Mouse (Mus musculus): ENCODE measurements around the gene S100a8. TPM values are rescaled to one million over a fixed set of nuclear protein-coding genes. Genes with fewer than 3 reads are reported as not detected.
A peak's percentile ranks its signal among the peaks of the same experiment; 100 is the strongest.

S100a8 gene
- 3,883 and 4,059 TPM in 2 replicates for polyA plus RNA-seq (2015; fragmentation: Nextera tagmentation; extraction: Ambion mirVana)

GRCm38 (mm10) chr3:90668846-90669245 is at the start of gene S100a8:
Gene S100a8, plus strand, starts transcription at chr3:90668978.
- 49% methylated on average over 8 of the region's 8 CpGs for WGBS (ENCODE audit: insufficient replicate concordance)
- H3K27ac ChIP-seq (ENCODE audit: low read depth), result peak within 1 kb of the TSS; percentile 69
- no peaks in the 10 kb centered on the region for H3K36me3 ChIP-seq (replicated peaks; ENCODE audit: insufficient read depth, low read length)
- peak within 1 kb of the TSS; percentile 38 for H3K4me3 ChIP-seq (ENCODE audit: low read depth, low read length)
- DNase-seq (peak; percentile 71), ATAC-seq (peak; percentile 45)
- no peaks in the 10 kb centered on the region for H3K9me3 ChIP-seq (ENCODE audit: low read length)
- no peaks in the 10 kb centered on the region for H3K27me3 ChIP-seq (ENCODE audit: insufficient read depth, low read length)
- TF ChIP-seq EP300 (IDR thresholded peaks at IDR 0.05; ENCODE audit: low read depth) (peak; percentile 50; the same call in 1 of the 2 replicates), CTCF (IDR thresholded peaks at IDR 0.05; ENCODE audit: low read depth) (no peak)
- H3K9ac ChIP-seq (replicated peaks), result peak within 1 kb of the TSS; percentile 50
- H3K4me2 ChIP-seq (ENCODE audit: low read depth, low read length), result peak within 1 kb of the TSS; percentile 7; the same call in 1 of the 2 replicates
- H3K4me1 ChIP-seq (ENCODE audit: insufficient read depth), result no peaks in the 10 kb centered on the region

GRCm38 (mm10) chr3:90621552-90621951 is 47.2 kb upstream of the S100a8 start:
- no peaks in the 10 kb centered on the region for H3K4me1 ChIP-seq (ENCODE audit: insufficient read depth)
- TF ChIP-seq CTCF (IDR thresholded peaks at IDR 0.05; ENCODE audit: low read depth) (no peak), EP300 (IDR thresholded peaks at IDR 0.05; ENCODE audit: low read depth) (no peak)
- no peak for ATAC-seq
- no peak overlapping the region for H3K4me3 ChIP-seq (ENCODE audit: low read depth, low read length)
- H3K27me3 ChIP-seq (ENCODE audit: insufficient read depth, low read length), result no peaks in the 10 kb centered on the region
- H3K36me3 ChIP-seq (replicated peaks; ENCODE audit: insufficient read depth, low read length), result no peaks in the 10 kb centered on the region
- H3K27ac ChIP-seq (ENCODE audit: low read depth), result no peak overlapping the region
- DNase-seq, result no peak
- no peaks in the 10 kb centered on the region for H3K9me3 ChIP-seq (ENCODE audit: low read length)
- H3K4me2 ChIP-seq (ENCODE audit: low read depth, low read length), result no peak overlapping the region
- no peak overlapping the region for H3K9ac ChIP-seq (replicated peaks)
- WGBS (ENCODE audit: insufficient replicate concordance), result 39% methylated on average over 7 of the region's 7 CpGs

GRCm38 (mm10) chr3:90623435-90624071 is 45.2 kb upstream of the S100a8 start:
- ATAC-seq, result no peak

GRCm38 (mm10) chr3:90625496-90625895 is 43.3 kb upstream of the S100a8 start:
- WGBS (ENCODE audit: insufficient replicate concordance), result 76% methylated on average over 5 of the region's 5 CpGs
- Histone ChIP-seq H3K9me3 (ENCODE audit: low read length) (no peaks in the 10 kb centered on the region), H3K9ac (replicated peaks) (no peak overlapping the region), H3K4me1 (ENCODE audit: insufficient read depth) (no peaks in the 10 kb centered on the region), H3K4me2 (ENCODE audit: low read depth, low read length) (no peak overlapping the region), H3K27ac (ENCODE audit: low read depth) (no peak overlapping the region), H3K36me3 (replicated peaks; ENCODE audit: insufficient read depth, low read length) (no peaks in the 10 kb centered on the region), H3K4me3 (ENCODE audit: low read depth, low read length) (no peak overlapping the region), H3K27me3 (ENCODE audit: insufficient read depth, low read length) (no peaks in the 10 kb centered on the region)
- DNase-seq (no peak), ATAC-seq (no peak)
- no peak for TF ChIP-seq CTCF (IDR thresholded peaks at IDR 0.05; ENCODE audit: low read depth)
- TF ChIP-seq EP300 (IDR thresholded peaks at IDR 0.05; ENCODE audit: low read depth), result no peak

More at GRCm38 (mm10) chr3:90623435-90624071, 45.2 kb upstream of the S100a8 start:
- H3K9me3 ChIP-seq (ENCODE audit: low read length), result no peaks in the 10 kb centered on the region
- H3K4me3 ChIP-seq (ENCODE audit: low read depth, low read length), result no peak overlapping the region
- no peaks in the 10 kb centered on the region for H3K36me3 ChIP-seq (replicated peaks; ENCODE audit: insufficient read depth, low read length)
- DNase-seq, result no peak
- H3K9ac ChIP-seq (replicated peaks), result no peak overlapping the region
- no peak for TF ChIP-seq EP300 (IDR thresholded peaks at IDR 0.05; ENCODE audit: low read depth)
- no peak for TF ChIP-seq CTCF (IDR thresholded peaks at IDR 0.05; ENCODE audit: low read depth)
- H3K27ac ChIP-seq (ENCODE audit: low read depth), result no peak overlapping the region
- no peak overlapping the region for H3K4me2 ChIP-seq (ENCODE audit: low read depth, low read length)
- 57% methylated on average over 2 of the region's 2 CpGs for WGBS (ENCODE audit: insufficient replicate concordance)
- H3K27me3 ChIP-seq (ENCODE audit: insufficient read depth, low read length), result no peaks in the 10 kb centered on the region
- no peaks in the 10 kb centered on the region for H3K4me1 ChIP-seq (ENCODE audit: insufficient read depth)

GRCm38 (mm10) chr3:90626266-90627021 is 42.3 kb upstream of the S100a8 start:
- no peak overlapping the region for H3K27ac ChIP-seq (ENCODE audit: low read depth)
- TF ChIP-seq EP300 (IDR thresholded peaks at IDR 0.05; ENCODE audit: low read depth) (no peak), CTCF (IDR thresholded peaks at IDR 0.05; ENCODE audit: low read depth) (no peak)
- H3K9ac ChIP-seq (replicated peaks), result no peak overlapping the region
- no peaks in the 10 kb centered on the region for H3K27me3 ChIP-seq (ENCODE audit: insufficient read depth, low read length)
- 60% methylated on average over 9 of the region's 9 CpGs for WGBS (ENCODE audit: insufficient replicate concordance)
- DNase-seq, result no peak
- H3K4me3 ChIP-seq (ENCODE audit: low read depth, low read length), result no peak overlapping the region
- no peaks in the 10 kb centered on the region for H3K9me3 ChIP-seq (ENCODE audit: low read length)
- no peaks in the 10 kb centered on the region for H3K36me3 ChIP-seq (replicated peaks; ENCODE audit: insufficient read depth, low read length)
- ATAC-seq, result no peak
- no peak overlapping the region for H3K4me2 ChIP-seq (ENCODE audit: low read depth, low read length)
- no peaks in the 10 kb centered on the region for H3K4me1 ChIP-seq (ENCODE audit: insufficient read depth)

GRCm38 (mm10) chr3:90627366-90627765 is 41.4 kb upstream of the S100a8 start:
- no peak for TF ChIP-seq EP300 (IDR thresholded peaks at IDR 0.05; ENCODE audit: low read depth)
- no peak for TF ChIP-seq CTCF (IDR thresholded peaks at IDR 0.05; ENCODE audit: low read depth)
- ATAC-seq, result no peak
- Histone ChIP-seq H3K4me1 (ENCODE audit: insufficient read depth) (no peaks in the 10 kb centered on the region), H3K36me3 (replicated peaks; ENCODE audit: insufficient read depth, low read length) (no peaks in the 10 kb centered on the region), H3K4me3 (ENCODE audit: low read depth, low read length) (no peak overlapping the region), H3K4me2 (ENCODE audit: low read depth, low read length) (no peak overlapping the region), H3K9me3 (ENCODE audit: low read length) (no peaks in the 10 kb centered on the region), H3K27me3 (ENCODE audit: insufficient read depth, low read length) (no peaks in the 10 kb centered on the region), H3K9ac (replicated peaks) (no peak overlapping the region), H3K27ac (ENCODE audit: low read depth) (no peak overlapping the region)
- WGBS (ENCODE audit: insufficient replicate concordance), result 57% methylated on average over 5 of the region's 5 CpGs
- DNase-seq, result no peak
